ENCODE assay signal across 10 mouse cellular contexts in genomic region chr6:98435676-98436075, GRCm38 (mm10).
DNase-seq lines count a peak whose midpoint lies in the region; ATAC-seq lines count a peak whose summit lies in the region.
"Had no signal": no experiment of that assay in that cellular context is flagged by ENCODE, and none has a peak within 500 bp of the region (broad histone marks: within the 10 kb centered on the region; RNA-seq: fewer than 3 reads in every experiment).

No protein-coding gene starts in this region.

- no peak overlapping the region for H3K4me3 ChIP-seq in intestine, embryonic 14.5 days (ENCODE audit: low read depth, low read length)
- H3K4me3 ChIP-seq in intestine, embryonic 16.5 days (ENCODE audit: low read length) = no peak overlapping the region
- no peak overlapping the region for H3K4me3 ChIP-seq in embryonic facial prominence, embryonic 10.5 days
- H3K4me3 ChIP-seq in midbrain, embryonic 15.5 days = no peak overlapping the region
- H3K4me3 ChIP-seq: limb, embryonic 15.5 days had no signal

- no peaks in the 10 kb centered on the region for H3K27me3 ChIP-seq in intestine, embryonic 14.5 days (replicated peaks; ENCODE audit: control insufficient read depth, insufficient read depth, low read length)
- H3K27me3 ChIP-seq in intestine, embryonic 16.5 days (replicated peaks; ENCODE audit: control insufficient read depth, insufficient read depth, low read length) = no peaks in the 10 kb centered on the region
- no peaks in the 10 kb centered on the region for H3K27me3 ChIP-seq in embryonic facial prominence, embryonic 10.5 days (replicated peaks; ENCODE audit: low read depth, poor library complexity, severe bottlenecking)
- H3K27me3 ChIP-seq in midbrain, embryonic 15.5 days (replicated peaks) = no peaks in the 10 kb centered on the region

- H3K9ac ChIP-seq in intestine, embryonic 14.5 days (ENCODE audit: low read length) = no peak overlapping the region
- H3K9ac ChIP-seq in intestine, embryonic 16.5 days (ENCODE audit: low read depth, low read length) = no peak overlapping the region
- no peak overlapping the region for H3K9ac ChIP-seq in midbrain, embryonic 15.5 days
- H3K9ac ChIP-seq: limb, embryonic 15.5 days had no signal

- H3K36me3 ChIP-seq in intestine, embryonic 14.5 days (ENCODE audit: control insufficient read depth, insufficient read depth, low read length) = no peaks in the 10 kb centered on the region
- H3K36me3 ChIP-seq in intestine, embryonic 16.5 days (ENCODE audit: control insufficient read depth, insufficient read depth, low read length) = no peaks in the 10 kb centered on the region
- H3K36me3 ChIP-seq in embryonic facial prominence, embryonic 10.5 days (replicated peaks) = no peaks in the 10 kb centered on the region
- no peaks in the 10 kb centered on the region for H3K36me3 ChIP-seq in midbrain, embryonic 15.5 days (replicated peaks)
- H3K36me3 ChIP-seq: limb, embryonic 15.5 days had no signal

- WGBS in intestine, embryonic 14.5 days = 25% methylated on average over 6 of the region's 6 CpGs
- 25% methylated on average over 6 of the region's 6 CpGs for WGBS in intestine, embryonic 16.5 days
- 22% methylated on average over 6 of the region's 6 CpGs for WGBS in embryonic facial prominence, embryonic 10.5 days
- 20% methylated on average over 6 of the region's 6 CpGs for whole genome bisulfite sequencing in midbrain, embryonic 15.5 days

- no peaks in the 10 kb centered on the region for H3K9me3 ChIP-seq in intestine, embryonic 14.5 days (ENCODE audit: control insufficient read depth, low read length)
- no peaks in the 10 kb centered on the region for H3K9me3 ChIP-seq in intestine, embryonic 16.5 days (ENCODE audit: control insufficient read depth, low read length)
- H3K9me3 ChIP-seq in embryonic facial prominence, embryonic 10.5 days = no peaks in the 10 kb centered on the region
- H3K9me3 ChIP-seq in midbrain, embryonic 15.5 days = no peaks in the 10 kb centered on the region
- H3K9me3 ChIP-seq: limb, embryonic 15.5 days had no signal

- no peak overlapping the region for H3K27ac ChIP-seq in intestine, embryonic 14.5 days (ENCODE audit: low read depth)
- no peak overlapping the region for H3K27ac ChIP-seq in intestine, embryonic 16.5 days (ENCODE audit: low read length)
- H3K27ac ChIP-seq in embryonic facial prominence, embryonic 10.5 days (replicated peaks) = no peak overlapping the region
- H3K27ac ChIP-seq in midbrain, embryonic 15.5 days = no peak overlapping the region
- H3K27ac ChIP-seq: limb, embryonic 15.5 days had no signal

- no peak for ATAC-seq in intestine, embryonic 14.5 days (replicated peaks; ENCODE audit: low FRiP score, low TSS enrichment, low read depth)
- ATAC-seq in intestine, embryonic 16.5 days = no peak
- ATAC-seq in midbrain, embryonic 15.5 days (replicated peaks) = no peak
- no peak for ATAC-seq in frontal cortex, adult (ENCODE audit: low TSS enrichment)

- H3K4me1 ChIP-seq in intestine, embryonic 14.5 days (replicated peaks; ENCODE audit: control insufficient read depth, insufficient read depth, low read length) = no peaks in the 10 kb centered on the region
- no peaks in the 10 kb centered on the region for H3K4me1 ChIP-seq in intestine, embryonic 16.5 days (ENCODE audit: control insufficient read depth, insufficient read depth, low read length)
- H3K4me1 ChIP-seq in embryonic facial prominence, embryonic 10.5 days = peaks cover 6% of the 10 kb centered on the region; the same call in 1 of the 2 replicates
- H3K4me1 ChIP-seq in midbrain, embryonic 15.5 days = no peaks in the 10 kb centered on the region

- no peak for DNase-seq in intestine, embryonic 14.5 days (ENCODE audit: low spot score)
- DNase-seq in R1 (ENCODE audit: low read depth, low spot score) = peak; percentile 81
- peak; percentile 10 for DNase-seq in embryonic facial prominence, embryonic 10.5 days (ENCODE audit: low spot score)
- DNase-seq in thymus, postnatal 25 days = no peak
- DNase-seq: adrenal gland, postnatal 25 days; cerebellum, adult 8-10 months had no signal

- peak overlapping the region; percentile 18; the same call in 1 of the 2 replicates for H3K4me2 ChIP-seq in intestine, embryonic 14.5 days (ENCODE audit: low read length)
- no peak overlapping the region for H3K4me2 ChIP-seq in intestine, embryonic 16.5 days (ENCODE audit: low read depth, low read length)
- peak overlapping the region; percentile 7; the same call in 1 of the 2 replicates for H3K4me2 ChIP-seq in midbrain, embryonic 15.5 days
- H3K4me2 ChIP-seq: limb, embryonic 15.5 days had no signal

Comparison
In these comparisons a context has a peak if more than half of its experiments do, and no peak if none do; other contexts are left out.
1. DNase-seq: peak in R1 (single experiment) and embryonic facial prominence, embryonic 10.5 days (single experiment); none in intestine, embryonic 14.5 days (single experiment) and thymus, postnatal 25 days (single experiment).